ENCODE assay signal across 22 mouse cellular contexts in genomic region chr13:113634732-113635481, GRCm38 (mm10). TPM values are rescaled to one million over a fixed set of nuclear protein-coding genes. Genes with fewer than 3 reads are reported as not detected.
DNase-seq lines count a peak whose midpoint lies in the region; ATAC-seq lines count a peak whose summit lies in the region.
"Had no signal": no experiment of that assay in that cellular context is flagged by ENCODE, and none has a peak within 500 bp of the region (broad histone marks: within the 10 kb centered on the region; RNA-seq: fewer than 3 reads in every experiment).

No protein-coding gene starts in this region.

- no peak overlapping the region for H3K4me3 ChIP-seq in liver, embryonic 12.5 days
- H3K4me3 ChIP-seq in liver, embryonic 11.5 days (ENCODE audit: low read depth, low read length), result no peak overlapping the region
- H3K4me3 ChIP-seq in neural tube, embryonic 15.5 days (replicated peaks), result no peak overlapping the region
- H3K4me3 ChIP-seq: embryonic facial prominence, embryonic 12.5 days; limb, embryonic 13.5 days had no signal

- no peak overlapping the region for H3K9ac ChIP-seq in liver, embryonic 12.5 days
- H3K9ac ChIP-seq in liver, embryonic 11.5 days (ENCODE audit: low read depth, low read length), result no peak overlapping the region
- no peak overlapping the region for H3K9ac ChIP-seq in neural tube, embryonic 15.5 days (replicated peaks)
- H3K9ac ChIP-seq: embryonic facial prominence, embryonic 12.5 days; limb, embryonic 13.5 days had no signal

- no peak for DNase-seq in frontal cortex, postnatal 25 days (ENCODE audit: low spot score in 2 of 2)
- no peak for DNase-seq in liver, embryonic 11.5 days (ENCODE audit: low spot score)
- no peak for DNase-seq in neural tube, embryonic 10.5 days (ENCODE audit: extremely low spot score, low spot score)
- no peak for DNase-seq in thymus, postnatal 14 days
- DNase-seq in thymus, postnatal 25 days, result no peak
- DNase-seq: adrenal gland, postnatal 25 days; cerebellum, adult 8-10 months; gastrocnemius, postnatal 36 days; heart, postnatal 36 days; kidney, adult 2 months; kidney, postnatal 25 days; lung, adult 2 months; spleen, adult 18-20 months; thymus, adult 2 months had no signal

- H3K27me3 ChIP-seq in liver, embryonic 12.5 days (replicated peaks), result no peaks in the 10 kb centered on the region
- no peaks in the 10 kb centered on the region for H3K27me3 ChIP-seq in liver, embryonic 11.5 days (replicated peaks; ENCODE audit: control insufficient read depth, insufficient read depth, low read length)
- peaks cover 3% of the 10 kb centered on the region; the same call in 1 of the 2 replicates for H3K27me3 ChIP-seq in neural tube, embryonic 15.5 days (replicated peaks)
- H3K27me3 ChIP-seq: limb, embryonic 13.5 days; Patski had no signal

- H3K9me3 ChIP-seq in liver, embryonic 12.5 days (replicated peaks), result no peaks in the 10 kb centered on the region
- H3K9me3 ChIP-seq in liver, embryonic 11.5 days (ENCODE audit: control insufficient read depth, low read length), result no peaks in the 10 kb centered on the region
- H3K9me3 ChIP-seq in neural tube, embryonic 15.5 days (replicated peaks), result no peaks in the 10 kb centered on the region
- H3K9me3 ChIP-seq: embryonic facial prominence, embryonic 12.5 days; limb, embryonic 13.5 days had no signal

- WGBS in liver, embryonic 12.5 days (ENCODE audit: insufficient replicate concordance), result 64% methylated on average over 15 of the region's 15 CpGs
- WGBS in liver, embryonic 11.5 days, result 65% methylated on average over 15 of the region's 15 CpGs
- 87% methylated on average over 15 of the region's 15 CpGs for WGBS in neural tube, embryonic 15.5 days

- no peaks in the 10 kb centered on the region for H3K36me3 ChIP-seq in liver, embryonic 12.5 days
- no peaks in the 10 kb centered on the region for H3K36me3 ChIP-seq in liver, embryonic 11.5 days (ENCODE audit: control insufficient read depth, insufficient read depth, low read length)
- no peaks in the 10 kb centered on the region for H3K36me3 ChIP-seq in neural tube, embryonic 15.5 days
- H3K36me3 ChIP-seq: embryonic facial prominence, embryonic 12.5 days; limb, embryonic 13.5 days had no signal

- H3K27ac ChIP-seq in liver, embryonic 12.5 days, result no peak overlapping the region
- no peak overlapping the region for H3K27ac ChIP-seq in liver, embryonic 11.5 days (ENCODE audit: low read depth, low read length)
- no peak overlapping the region for H3K27ac ChIP-seq in neural tube, embryonic 15.5 days (replicated peaks)
- H3K27ac ChIP-seq: embryonic facial prominence, embryonic 12.5 days; limb, embryonic 13.5 days had no signal

- H3K4me1 ChIP-seq in liver, embryonic 12.5 days, result peaks cover 25% of the 10 kb centered on the region; the same call in 1 of the 2 replicates
- H3K4me1 ChIP-seq in liver, embryonic 11.5 days (replicated peaks; ENCODE audit: control insufficient read depth, insufficient read depth, low read length), result no peaks in the 10 kb centered on the region
- peaks cover 4% of the 10 kb centered on the region; the same call in 1 of the 2 replicates for H3K4me1 ChIP-seq in neural tube, embryonic 15.5 days
- H3K4me1 ChIP-seq: embryonic facial prominence, embryonic 12.5 days had no signal

- H3K4me2 ChIP-seq in liver, embryonic 12.5 days, result no peak overlapping the region
- H3K4me2 ChIP-seq in liver, embryonic 11.5 days, result no peak overlapping the region
- no peak overlapping the region for H3K4me2 ChIP-seq in neural tube, embryonic 15.5 days
- H3K4me2 ChIP-seq: embryonic facial prominence, embryonic 12.5 days; limb, embryonic 13.5 days had no signal

- ATAC-seq in frontal cortex, adult (ENCODE audit: low TSS enrichment), result peak; percentile 89
- 0 out of 2 replicates have a peak, but pooled peaks have one; percentile 28 for ATAC-seq in liver, embryonic 12.5 days
- ATAC-seq in liver, embryonic 11.5 days (replicated peaks; ENCODE audit: low FRiP score), result no peak
- 0 out of 2 replicates have a peak, but pooled peaks have one; percentile 23 for ATAC-seq in neural tube, embryonic 15.5 days (ENCODE audit: low FRiP score)
- ATAC-seq: Patski had no signal

RNA-seq across cellular contexts. Expression of gene Snx18, which starts 16.5 kb away (rescaled TPM):
- polyA plus RNA-seq in liver, embryonic 12.5 days (2016; fragmentation: Nextera tagmentation; extraction: Ambion mirVana), result 12.3 and 12.8 TPM in 2 replicates
- polyA plus RNA-seq in liver, embryonic 11.5 days (2014; fragmentation: Nextera tagmentation; extraction: Ambion mirVana), result 14.9 and 16.0 TPM in 2 replicates
- 9.9 and 12.3 TPM in 2 replicates for polyA plus RNA-seq in neural tube, embryonic 15.5 days (2015; fragmentation: Nextera tagmentation; extraction: Ambion mirVana)

RNA-seq across cellular contexts. Expression of gene Hspb3, which starts 28.6 kb away (rescaled TPM):
- 0.15 and 0.18 TPM in 2 replicates for polyA plus RNA-seq in liver, embryonic 12.5 days (2016; fragmentation: Nextera tagmentation; extraction: Ambion mirVana)
- 0.25 and 0.59 TPM in 2 replicates for polyA plus RNA-seq in liver, embryonic 11.5 days (2014; fragmentation: Nextera tagmentation; extraction: Ambion mirVana)
- polyA plus RNA-seq in neural tube, embryonic 15.5 days (2015; fragmentation: Nextera tagmentation; extraction: Ambion mirVana), result 0.49 and 1.8 TPM in 2 replicates
- polyA plus RNA-seq: activated CD4-positive, CD25-positive, alpha-beta regulatory T cell, adult 4 months; Patski; stomach, embryonic 14.5 days had no signal
